Mouse (Mus musculus) urinary bladder, adult 2 months (tissue): ENCODE results near the gene Erich6b. TPM values are rescaled to one million over a fixed set of nuclear protein-coding genes. Genes with fewer than 3 reads are reported as not detected.

Source experiments
- DNase-seq: peaks from one replicate; pipeline ENCODE4 v3.0.0; 2022; ENCODE audit warnings: low spot score
- polyA plus RNA-seq: library from polyadenylated mRNA; depleted of rRNA; stranded (reverse); fragments of >200 nt; gene quantifications from 2 replicates; pipeline ENCODE4 v1.2.3, GENCODE M21; 2012; rRNA removed

The Erich6b gene
- polyA plus RNA-seq = not detected in 2 replicates

DNA sequence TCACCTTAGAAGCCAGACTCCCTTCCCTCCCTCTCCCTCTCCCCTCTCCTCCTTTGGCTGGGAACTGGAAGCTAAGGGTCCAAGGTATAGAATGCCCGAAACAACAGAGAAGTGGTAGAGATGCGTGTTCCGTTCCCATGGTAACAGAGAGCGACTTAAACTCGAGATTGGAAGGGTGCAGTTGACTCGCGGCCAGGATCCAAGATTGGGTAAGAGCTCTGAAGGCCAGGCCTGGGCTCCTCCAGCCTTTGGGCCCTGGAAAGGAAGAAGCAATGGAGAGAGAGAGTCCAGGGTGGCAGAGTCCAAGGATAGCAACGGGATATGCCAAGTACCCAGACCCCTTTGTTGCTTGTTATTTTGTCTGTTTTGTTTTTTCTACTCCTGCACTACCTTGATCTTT is at the start of gene Erich6b:
Gene Erich6b, plus strand, starts transcription at position 180 of the 400 bp plus-strand sequence.
- no peak for DNase-seq

DNA sequence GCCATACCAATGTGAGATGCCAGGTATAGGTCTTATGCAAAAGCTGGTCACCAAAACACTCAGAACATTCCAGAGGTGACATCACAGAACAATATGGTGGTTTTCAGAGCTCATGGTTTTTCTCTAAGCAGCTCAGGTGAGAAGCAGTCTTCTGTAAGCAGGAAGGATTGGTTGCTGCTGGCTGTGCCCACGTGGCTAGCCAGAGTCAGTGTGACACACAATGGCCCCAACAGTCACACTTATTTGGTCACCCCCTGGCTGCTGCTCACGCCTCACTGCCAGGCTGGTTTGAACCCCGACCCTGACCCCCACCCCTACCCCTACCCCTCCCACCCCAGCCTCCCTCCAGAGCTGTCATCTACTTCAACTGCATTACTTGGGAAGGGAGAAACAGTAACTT is 49.1 kb upstream of the Erich6b start, which contains the start of gene Spert:
Gene Spert, minus strand, starts transcription at position 139 of the 400 bp plus-strand sequence.
- no peak for DNase-seq

DNA sequence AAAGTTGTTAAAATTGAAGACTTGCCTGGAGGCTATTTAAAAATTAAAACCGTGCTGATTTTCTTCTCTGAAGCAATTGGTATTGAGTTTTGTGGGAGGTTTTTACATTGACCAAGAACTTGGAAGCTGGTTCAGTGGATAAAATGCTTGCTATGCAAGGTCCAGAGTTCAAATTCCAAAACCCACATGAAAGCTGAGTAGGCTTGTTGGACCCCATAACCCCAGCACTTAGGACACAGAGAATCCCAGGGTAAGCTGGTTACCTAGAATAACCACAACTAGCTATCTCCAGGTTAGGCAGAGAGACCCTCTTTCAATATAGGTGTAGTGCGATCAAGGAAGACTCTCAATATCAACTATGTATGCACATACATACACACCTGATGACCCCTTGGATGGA is 32.9 kb upstream of the Erich6b start:
- no peak for DNase-seq

DNA sequence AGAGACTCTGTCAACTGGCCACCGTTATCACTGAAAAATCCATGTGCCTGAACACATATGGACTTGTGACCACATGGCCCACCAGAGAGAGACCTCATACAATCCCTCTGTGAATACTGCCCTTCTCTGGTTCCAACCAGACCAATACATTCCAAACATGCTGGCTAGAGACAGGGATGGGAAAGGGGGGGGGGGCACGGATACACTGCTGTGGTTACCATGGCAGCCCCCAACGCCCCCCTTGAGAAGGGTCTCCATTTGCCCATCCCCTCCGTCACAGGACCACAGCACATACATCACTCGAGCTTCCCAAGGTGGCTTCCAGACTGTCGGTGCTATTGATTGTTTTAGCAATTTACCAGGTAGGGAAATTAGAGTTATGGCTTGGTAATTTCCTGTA is 25.7 kb upstream of the Erich6b start:
- no peak for DNase-seq

DNA sequence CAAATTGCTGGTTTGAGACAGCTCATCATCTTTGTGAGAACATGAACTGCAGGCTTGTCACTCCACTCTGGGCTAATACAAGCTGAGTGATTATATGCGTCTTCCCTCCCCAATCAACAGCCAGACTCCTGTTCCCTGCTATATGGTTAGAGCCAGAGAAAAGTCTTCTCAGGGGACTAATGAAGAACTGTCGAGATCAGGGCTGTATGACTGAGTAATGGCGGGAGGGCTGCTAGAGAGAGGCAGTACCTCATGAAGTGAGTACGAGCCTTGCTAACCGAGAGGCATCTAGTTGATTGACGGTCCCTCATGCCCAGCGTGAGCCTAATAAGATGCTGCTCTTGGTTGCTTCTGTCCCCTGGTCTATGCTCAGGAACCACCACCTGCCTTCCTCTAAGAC is 19.1 kb upstream of the Erich6b start:
- no peak for DNase-seq

DNA sequence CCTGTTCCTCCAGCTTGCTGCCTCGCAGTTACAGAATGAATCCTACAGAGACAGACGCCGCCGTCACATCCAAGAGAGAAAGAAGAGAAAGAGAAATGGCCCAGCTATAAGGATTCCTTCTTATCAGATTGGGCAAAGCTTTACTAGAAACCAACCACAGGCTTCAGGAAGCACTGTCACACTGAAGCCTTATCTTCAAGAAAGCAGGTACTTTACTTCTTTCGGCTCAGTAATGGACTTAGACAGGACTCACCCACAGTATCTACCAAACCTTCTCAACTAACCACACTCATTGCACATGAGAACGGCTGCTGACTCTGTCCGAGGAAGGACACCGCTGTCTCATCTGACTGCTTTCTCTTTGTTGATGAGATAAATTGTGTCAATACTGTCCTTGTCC is 13.2 kb upstream of the Erich6b start:
- no peak for DNase-seq

DNA sequence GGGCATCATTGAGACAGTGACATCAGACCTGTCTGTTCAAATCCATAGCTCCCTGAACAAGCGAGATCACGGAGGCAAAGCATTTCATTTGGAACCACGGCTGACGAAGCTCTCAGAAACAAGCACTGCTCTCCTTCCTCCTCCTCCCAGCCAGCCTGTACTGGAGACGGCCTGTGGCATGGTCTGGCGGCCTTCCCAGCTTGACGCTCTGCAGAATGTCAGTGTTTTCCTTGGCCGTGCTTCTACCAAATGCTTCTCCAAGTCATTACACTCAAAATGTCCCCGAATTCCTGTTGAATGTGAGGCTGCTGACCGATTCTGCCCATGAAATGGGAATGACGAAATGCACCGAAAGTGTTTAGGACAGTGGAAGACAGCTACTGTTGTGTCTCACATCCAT is 6.7 kb upstream of the Erich6b start:
- no peak for DNase-seq

DNA sequence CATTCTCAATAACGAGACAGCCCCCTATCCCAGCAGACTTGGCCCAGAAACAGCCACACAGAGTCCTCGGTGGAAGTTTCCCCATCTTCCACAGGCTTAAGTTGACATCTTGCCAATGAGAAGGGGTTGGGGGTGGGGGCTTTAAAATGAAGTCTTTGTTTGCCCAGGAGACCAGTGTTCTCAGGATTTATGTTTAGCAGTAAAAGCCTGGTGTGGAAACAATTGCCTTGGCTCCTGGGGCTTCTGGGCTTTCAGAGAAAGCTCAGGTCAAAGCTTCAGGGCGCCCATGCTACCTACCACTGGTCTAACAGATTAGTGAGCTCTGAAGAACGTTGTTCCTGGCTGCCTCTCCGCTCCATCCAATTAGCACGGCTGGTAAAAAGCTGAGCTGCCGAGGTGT is 6.0 kb upstream of the Erich6b start:
- DNase-seq = no peak

DNA sequence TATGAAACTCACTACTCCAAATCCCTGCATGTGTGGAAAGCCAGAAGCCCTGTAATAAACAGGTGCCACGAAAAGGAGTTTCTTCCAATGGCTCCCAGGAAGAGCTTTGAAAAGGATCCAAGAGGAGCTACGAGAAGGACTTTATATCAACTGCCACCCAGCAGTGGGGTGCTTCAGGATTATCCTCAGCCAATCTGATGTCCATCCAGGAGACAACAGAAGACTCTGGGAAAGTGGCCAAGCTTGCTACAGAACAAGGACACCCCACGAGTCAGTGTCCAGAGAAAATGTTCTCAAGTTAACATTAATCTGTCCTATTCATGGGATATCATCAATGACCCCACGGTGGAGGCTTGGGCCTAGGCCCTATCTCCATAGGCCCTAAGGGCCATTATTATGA is 4.4 kb upstream of the Erich6b start:
- DNase-seq = no peak

DNA sequence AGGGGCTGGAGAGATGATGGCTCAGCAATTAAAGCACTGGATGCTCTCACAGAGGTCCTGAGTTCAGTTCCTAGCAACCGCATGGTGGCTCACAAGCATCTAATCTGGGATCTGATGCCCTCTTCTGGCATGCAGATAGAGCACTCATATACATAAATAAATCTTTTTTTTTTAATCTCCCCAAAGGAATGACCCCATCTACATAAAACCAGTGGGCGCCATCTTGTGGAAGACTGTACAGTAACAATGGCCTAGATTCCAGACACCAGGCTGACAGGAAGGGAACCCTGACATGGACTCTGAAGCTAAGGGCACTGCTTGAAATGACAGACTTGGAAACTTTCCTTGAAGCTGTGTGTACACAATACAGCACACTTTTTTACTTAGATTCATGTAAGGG is 1.2 kb upstream of the Erich6b start:
- DNase-seq = no peak

DNA sequence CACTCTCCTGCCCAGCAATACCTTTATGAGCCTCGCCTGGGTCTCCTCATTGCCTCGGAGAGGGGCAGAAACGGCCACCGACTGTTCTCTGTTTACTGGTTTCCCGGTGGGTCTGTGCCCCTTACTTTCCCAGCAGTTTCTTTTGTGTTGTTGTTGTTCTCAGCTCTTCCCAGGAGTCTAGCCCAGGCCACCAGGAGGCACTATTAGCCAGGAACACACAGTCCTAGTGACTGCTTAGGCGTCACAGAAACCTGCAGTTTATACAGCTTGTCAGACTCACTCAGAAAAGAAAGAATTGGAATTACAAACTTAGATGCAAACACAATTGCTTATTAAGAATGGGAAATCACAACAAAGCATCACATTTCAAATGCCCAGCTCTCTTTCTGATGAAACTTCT is 690 bp upstream of the Erich6b start:
- no peak for DNase-seq

DNA sequence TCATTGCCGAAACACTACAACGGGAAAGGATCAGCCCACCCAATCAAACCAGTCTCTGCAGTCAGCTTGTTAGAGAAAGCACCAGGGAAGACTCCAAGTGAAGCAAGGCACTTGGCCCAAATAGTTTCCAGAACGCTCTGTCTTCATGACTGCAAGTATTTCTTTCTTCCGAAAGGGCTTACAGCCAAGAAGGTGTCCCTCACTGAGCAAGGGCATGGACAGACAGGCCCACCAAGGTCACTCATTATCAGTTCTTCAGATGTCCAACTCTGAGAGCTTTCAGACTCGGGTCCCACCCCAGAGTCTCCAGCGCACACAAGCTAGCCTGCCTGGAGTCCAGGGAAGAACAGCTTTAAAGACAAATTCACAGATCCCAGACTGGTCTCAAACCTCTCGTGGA is 3.4 kb downstream of the Erich6b start:
- no peak for DNase-seq

DNA sequence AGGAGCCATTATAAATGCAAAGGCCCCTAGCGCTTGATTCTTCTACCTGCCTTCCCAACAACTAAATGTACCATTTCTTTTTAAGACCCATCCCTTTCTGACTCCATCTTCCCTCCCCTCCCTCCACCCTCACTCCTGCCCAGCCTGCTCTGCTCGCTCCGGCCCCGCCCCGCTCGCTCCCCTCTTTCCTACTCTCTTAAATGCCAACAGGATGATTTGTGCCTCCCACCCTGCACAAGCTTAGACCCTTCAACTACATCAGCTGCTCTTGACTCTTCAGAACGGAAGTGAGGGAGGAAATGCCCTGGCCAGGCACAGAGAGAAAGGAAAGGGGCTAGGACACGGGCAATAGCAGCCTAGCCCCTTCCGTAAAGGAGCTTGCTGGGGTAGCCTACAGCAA is 4.0 kb downstream of the Erich6b start:
- no peak for DNase-seq

DNA sequence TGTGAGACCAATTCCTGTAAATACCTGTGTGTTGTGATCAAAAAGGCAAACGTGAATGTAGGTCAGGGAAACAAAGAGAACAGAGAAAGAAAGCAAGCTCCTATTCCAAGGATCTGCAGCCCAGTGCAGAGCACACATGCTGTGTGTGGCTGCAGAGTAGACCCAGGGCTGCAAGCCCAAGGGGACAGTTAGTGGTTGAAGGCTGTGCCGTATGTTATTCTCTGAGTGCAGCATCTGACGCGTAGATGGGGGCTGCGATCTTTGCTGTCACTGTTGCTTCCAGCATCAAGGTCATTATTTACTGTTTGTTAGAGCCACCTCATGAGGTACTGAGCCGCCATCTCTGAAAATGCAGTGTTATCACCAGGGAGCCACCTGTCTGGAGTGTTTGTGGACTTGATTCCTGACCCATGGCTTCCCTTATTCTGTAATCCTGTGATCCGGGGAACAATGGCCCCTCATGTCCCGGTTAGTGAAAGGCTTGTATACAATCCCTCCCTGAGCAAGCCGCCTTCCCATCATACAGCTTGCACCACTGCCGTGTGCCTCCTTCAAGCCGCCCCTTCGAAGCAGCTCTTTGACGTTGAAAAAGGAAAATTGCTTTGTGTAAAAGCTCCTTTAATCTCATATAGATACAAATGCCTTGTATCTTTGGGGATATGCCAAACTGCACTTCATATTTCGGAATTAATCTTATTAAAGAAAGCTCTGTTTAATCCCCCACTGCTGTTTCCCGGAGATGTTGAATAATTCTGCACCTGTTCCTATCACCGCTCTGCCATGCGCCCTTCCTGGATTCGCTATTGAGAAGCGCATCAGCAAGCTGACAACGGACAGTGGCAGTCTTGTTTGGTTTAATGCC is 5.1 kb downstream of the Erich6b start:
- no peak for DNase-seq

DNA sequence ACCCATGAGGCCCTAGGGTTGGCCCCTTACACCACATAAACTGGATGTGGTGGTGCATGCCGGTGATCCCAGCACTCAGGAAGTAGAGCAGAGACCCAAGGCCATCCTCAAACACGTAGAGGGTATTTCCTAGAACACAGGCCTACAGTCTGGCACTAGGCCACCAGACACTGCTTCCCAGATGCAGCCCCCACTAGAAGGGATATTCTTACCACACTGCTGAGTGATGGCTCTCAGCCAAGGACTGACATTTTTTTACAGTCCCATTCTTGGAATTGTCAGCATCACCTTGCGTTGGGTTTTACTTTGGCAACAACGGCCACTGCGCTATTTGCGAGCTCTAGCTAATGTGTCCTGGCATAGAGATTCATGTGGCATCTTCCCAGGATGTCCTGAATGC is 18.9 kb downstream of the Erich6b start:
- DNase-seq = no peak

DNA sequence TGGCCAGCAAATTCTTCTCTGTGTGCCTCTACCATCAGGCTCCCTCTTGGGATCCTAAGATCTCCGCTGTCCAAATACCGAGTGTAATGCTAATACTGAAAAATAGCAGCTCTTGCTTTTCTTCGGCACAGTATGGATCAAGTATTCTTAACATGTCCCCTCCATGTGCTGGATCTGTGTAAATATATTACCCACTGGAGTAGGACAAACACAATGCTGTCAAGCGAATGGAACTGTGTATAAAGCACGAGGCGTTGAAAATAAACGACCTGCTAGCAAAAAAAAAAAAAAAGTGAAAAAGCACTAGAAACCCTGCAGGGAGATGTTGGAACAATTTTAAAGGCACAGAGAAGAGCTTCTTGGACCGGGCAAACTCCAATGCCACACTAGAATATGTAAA is 19.5 kb downstream of the Erich6b start:
- DNase-seq = no peak

DNA sequence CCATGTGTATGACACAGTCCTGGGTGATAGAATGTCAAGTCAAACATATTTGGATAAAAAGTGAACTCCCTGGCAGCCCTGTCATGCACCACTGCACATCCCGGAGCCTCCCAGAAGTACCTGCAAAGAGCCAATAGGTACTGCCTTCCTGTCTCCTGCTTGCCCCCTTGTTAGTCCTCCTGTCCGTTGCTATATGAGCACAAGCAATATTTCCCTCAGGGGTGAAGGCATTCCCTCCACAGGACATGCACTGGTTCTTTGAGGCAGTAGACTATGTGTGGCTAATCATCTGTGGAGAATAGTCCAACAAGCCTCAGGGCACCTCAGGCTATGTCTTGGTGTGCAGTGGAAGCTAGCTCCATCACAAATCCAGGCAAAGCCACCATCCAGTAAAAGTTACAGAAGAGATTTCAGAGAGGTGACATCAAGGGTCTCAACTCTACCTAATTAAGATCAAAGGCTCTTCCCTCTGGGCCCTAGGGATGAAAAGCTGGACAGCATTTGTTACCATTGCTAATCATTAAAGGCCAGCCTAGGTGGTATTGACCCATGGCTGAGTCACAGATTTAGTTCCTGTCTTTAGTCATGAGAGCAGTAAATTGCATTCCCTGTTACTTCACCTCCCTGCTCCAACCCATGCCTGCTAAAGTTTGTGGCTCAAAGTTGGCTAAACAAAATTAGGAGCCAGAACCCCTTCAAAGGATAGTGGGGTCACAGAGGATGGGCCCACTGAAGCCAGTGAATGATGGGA is 23.5 kb downstream of the Erich6b start:
- no peak for DNase-seq

DNA sequence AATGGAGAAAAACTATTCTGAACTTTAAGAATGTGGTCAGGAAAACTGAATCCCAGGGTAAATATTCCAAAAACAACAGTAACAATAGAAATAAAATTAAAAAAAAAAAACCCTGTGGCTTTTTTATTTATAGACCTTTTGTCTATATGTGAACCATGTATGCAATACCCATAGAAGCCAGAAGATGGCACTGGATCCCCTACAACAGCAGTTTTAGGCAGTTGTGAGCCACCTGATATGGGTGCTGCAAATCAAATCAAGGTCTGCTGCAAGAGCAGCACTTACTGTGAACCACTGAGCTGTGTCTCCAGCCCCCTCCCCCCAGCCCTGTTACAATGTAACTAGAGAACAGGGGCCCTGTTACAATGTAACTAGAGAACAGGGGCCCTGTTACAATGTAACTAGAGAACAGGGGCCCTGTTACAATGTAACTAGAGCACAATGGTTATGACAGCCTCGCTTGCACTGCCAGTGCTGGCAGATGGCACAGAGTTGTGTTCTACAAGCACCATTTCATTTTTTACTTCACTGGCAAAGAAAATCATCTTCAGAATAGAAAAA is 27.1 kb downstream of the Erich6b start:
- DNase-seq = no peak

DNA sequence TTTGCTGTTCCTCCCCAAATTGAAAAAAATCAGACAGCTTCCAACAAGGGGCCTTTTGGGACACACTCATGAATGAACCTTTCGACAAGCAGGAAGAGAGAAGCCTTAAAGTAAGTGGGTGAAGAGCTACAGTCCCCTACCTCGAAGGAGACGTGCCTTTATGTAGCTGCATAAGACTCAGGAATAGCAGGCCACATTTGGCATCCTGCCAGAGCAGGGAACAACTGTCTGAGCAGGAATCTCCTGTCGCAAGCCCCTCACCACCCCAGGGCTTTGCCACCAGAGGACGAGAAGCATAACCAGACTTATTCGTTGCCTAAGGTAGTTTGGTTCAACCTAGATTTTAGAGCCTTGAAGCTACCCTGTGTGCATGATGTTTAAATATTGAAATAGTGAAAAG is 34.3 kb downstream of the Erich6b start:
- no peak for DNase-seq

DNA sequence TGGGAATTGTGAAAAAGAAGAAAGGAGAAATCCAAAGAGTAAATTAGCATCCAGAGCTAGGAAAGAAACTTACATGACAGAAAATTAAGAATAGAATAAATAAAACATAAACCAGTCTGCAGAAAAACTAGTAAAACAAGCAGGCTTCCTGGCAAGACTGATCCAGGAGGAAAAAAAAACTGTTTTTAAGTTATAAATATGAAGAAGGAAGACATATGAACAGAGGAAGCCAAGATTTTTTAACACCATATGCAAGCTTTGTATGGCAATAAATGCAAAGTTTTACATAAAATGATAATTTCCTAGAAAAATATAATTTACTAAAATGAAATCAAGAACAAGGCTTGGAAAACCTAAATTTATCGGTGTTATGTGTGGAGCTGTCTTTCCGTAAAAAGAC is 48.4 kb downstream of the Erich6b start:
- DNase-seq = no peak

DNA sequence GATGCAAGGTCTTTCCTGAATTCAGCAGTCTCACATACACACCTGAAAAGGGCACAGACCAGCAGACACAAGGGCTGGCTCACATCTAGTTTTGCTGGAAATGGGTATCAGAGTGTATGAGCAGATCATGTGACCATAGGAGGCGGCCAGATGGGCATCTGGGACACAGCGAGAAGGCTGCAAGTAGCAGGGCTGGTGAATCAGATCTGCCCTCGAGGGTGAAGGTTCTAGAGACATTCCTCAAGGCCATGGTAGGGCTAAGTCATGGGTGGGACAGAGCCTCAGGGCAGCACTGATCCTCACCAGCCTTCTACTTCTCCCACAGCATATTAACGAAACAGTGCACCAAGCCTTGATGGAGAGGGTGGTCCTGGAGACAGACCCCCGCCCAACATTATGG is 54.0 kb downstream of the Erich6b start:
- DNase-seq = no peak

DNA sequence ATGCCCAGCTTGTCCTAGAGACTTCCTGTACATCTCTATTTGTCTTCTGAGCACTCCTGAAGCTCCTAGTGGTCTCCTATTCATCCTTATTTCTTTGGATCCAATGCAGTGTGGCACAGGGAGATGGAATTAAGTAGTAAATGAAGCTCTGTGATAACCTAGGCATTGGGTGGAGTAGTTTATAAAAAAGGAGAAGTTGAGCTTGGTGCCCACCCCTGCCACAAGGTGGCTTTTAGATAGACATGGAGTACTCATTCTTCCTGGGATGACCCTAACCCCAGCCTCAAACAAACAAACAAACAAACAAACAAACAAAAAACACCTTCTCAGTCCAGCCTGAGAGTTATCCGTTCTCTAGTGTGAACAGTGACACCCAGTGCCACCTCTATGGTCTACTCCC is 55.9 kb downstream of the Erich6b start:
- no peak for DNase-seq

DNA sequence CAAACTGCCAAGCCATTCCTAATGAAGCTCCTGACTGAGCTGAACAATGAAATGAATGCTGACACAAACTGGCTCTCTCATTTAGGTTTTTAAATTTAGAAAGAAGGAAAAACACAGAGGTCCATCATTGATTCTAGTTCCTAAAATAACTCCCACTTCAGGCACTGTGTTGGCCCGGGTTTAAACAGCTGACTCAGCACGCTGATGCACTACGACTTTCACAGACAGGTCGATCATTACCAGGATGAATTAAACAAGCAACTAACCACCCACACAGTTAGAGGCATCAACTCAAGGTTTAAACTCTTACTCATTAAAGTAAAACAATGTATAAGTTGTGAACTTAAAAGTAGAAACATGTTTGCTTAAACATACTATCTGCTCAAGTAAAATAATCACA is 64.6 kb downstream of the Erich6b start:
- DNase-seq = no peak
